Mouse (Mus musculus) brain, embryonic 18.5 days (tissue): ENCODE measurements at regions not wholly inside any gene's neighbourhood (a gene's known extent, or its start where the extent isn't known, plus 50 kb on each side); places are given as distances from the start of the nearest gene placed in this dataset.
"Not testable (repeated sequence)": the region's sequence is repeated elsewhere in the genome, so short reads cannot be mapped to it uniquely, and the experiment has no call there.

Source experiments
- DNase-seq: peaks from one replicate; pipeline ENCODE4 v3.0.0-alpha.2; 2012; ENCODE audit warnings: low read depth, low spot score

- not testable (repeated sequence) for DNase-seq
These were observed 83.7 kb upstream of the Lemd2 start for GRCm38 (mm10) chr17:27287986-27288385.

GRCm38 (mm10) chr17:27281241-27281640, 77.0 kb upstream of the Lemd2 start:
- no peak for DNase-seq

GRCm38 (mm10) chr17:27279491-27280288, 75.4 kb upstream of the Lemd2 start:
- DNase-seq: not testable (repeated sequence)

- not testable (repeated sequence) for DNase-seq
These were observed 73.5 kb upstream of the Lemd2 start for GRCm38 (mm10) chr17:27277786-27278185.

- not testable (repeated sequence) for DNase-seq
These were observed 67.5 kb upstream of the Lemd2 start for GRCm38 (mm10) chr17:27271756-27272155.

- DNase-seq: not testable (repeated sequence)
These were observed 66.5 kb upstream of the Lemd2 start for GRCm38 (mm10) chr17:27270776-27271175.

GRCm38 (mm10) chr17:27264607-27265006, 60.3 kb upstream of the Lemd2 start:
- DNase-seq: not testable (repeated sequence)

- DNase-seq: no peak
These were observed 58.3 kb upstream of the Lemd2 start for GRCm38 (mm10) chr17:27262607-27263006.

- DNase-seq: no peak
These were observed 57.7 kb upstream of the Lemd2 start for GRCm38 (mm10) chr17:27261981-27262380.

GRCm38 (mm10) chr17:27261251-27261650, 57.0 kb upstream of the Lemd2 start:
- no peak for DNase-seq

GRCm38 (mm10) chr17:27260116-27260515, 55.8 kb upstream of the Lemd2 start:
- no peak for DNase-seq

- no peak for DNase-seq
These were observed 53.1 kb upstream of the Lemd2 start for GRCm38 (mm10) chr17:27257345-27257744.

- no peak for DNase-seq
These were observed 51.5 kb upstream of the Lemd2 start for GRCm38 (mm10) chr17:27255804-27256203.
